Mouse (Mus musculus): Measurements from ENCODE around the gene Zbtb22. TPM values are rescaled to one million over a fixed set of nuclear protein-coding genes. Genes with fewer than 3 reads are reported as not detected.

Zbtb22 gene
- polyA plus RNA-seq, 1 experiment from 2014 or later: 16.8 TPM

DNA sequence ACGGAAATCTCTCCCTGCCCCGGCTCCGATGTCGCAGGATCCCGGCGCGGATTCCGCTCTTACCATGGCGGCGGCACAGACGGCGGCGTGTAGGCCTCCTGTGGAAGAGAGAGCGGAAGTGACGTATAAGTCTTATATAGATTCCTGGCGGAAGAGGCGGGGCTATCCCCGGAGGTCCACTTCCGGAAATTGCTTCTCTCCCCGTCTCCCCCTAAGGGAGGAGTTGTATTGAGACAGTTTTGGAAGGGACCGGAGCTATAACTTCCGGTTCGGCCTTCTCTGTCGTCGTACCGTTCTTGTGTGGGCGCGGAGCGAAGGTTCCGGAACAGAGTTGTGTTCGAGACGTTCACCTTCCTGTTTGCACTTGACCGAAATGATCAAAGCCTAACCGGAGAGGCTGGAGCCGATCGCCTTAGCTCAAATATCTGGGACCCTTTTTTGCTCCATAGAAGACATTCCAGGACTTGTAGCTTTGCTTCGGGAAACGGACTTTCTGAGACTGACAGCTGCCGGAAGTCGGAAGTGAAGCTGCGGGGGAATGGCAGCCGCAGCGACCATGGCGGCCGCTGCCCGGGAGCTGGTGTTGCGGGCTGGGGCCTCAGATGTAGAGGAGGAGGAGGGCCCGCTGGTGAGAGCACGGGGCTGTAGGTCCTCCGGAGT, 40.0 kb downstream of the Zbtb22 start, which contains the start of the genes Vps52 and Rps18:
TSS of gene Vps52 (plus strand) at position 258 of the 660 bp plus-strand sequence.
TSS of gene Rps18 (minus strand) at position 447 of the 660 bp plus-strand sequence.
- peaks cover 59% of the 10 kb centered on the region for H3K4me1 ChIP-seq (replicated peaks)

DNA sequence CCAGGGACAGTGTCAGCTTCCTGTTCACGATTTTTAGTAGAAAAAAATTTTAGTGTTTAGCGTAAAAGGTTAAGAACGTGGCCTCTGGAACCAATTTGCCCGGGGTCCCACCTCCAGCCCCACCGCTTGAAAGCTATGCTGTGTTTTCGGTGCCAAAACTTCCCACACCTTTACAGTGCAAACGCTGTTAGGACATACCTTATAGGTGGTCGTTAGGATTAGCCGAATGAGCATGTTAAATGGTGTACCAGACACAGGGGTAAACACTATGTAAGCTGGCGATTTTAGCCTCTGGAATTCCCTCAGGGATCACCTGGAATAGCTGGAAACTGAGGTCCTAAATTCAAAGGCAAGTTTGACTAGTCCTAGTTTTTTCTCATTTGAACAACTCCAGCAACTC, 40.6 kb downstream of the Zbtb22 start:
- ATAC-seq (ENCODE audit: low FRiP score): no peak
- 8% methylated on average over 10 of the region's 10 CpGs for WGBS
- peak overlapping the region; percentile 79 for H3K9ac ChIP-seq
- H3K27me3 ChIP-seq: no peaks in the 10 kb centered on the region
- peaks cover 53% of the 10 kb centered on the region for H3K4me1 ChIP-seq (replicated peaks)
- H3K4me2 ChIP-seq: peak overlapping the region; percentile 85
- peaks cover 63% of the 10 kb centered on the region for H3K36me3 ChIP-seq
- peak overlapping the region; percentile 95 for H3K4me3 ChIP-seq
- H3K27ac ChIP-seq: peak overlapping the region; percentile 93
- no peaks in the 10 kb centered on the region for H3K9me3 ChIP-seq

More for the DNA sequence above, 40.0 kb downstream of the Zbtb22 start, which contains the start of the genes Vps52 and Rps18:
- under 1% methylated on average over 50 of the region's 50 CpGs for WGBS
- peak within 1 kb of the TSS; percentile 97 for H3K9ac ChIP-seq
- peaks cover 57% of the 10 kb centered on the region for H3K36me3 ChIP-seq
- peak within 1 kb of the TSS; percentile 95 for H3K4me3 ChIP-seq
- peak within 1 kb of the TSS; percentile 90 for H3K4me2 ChIP-seq
- H3K27ac ChIP-seq: peak within 1 kb of the TSS; percentile 93
- H3K27me3 ChIP-seq: no peaks in the 10 kb centered on the region
- ATAC-seq (ENCODE audit: low FRiP score): peak; percentile 84
- no peaks in the 10 kb centered on the region for H3K9me3 ChIP-seq

DNA sequence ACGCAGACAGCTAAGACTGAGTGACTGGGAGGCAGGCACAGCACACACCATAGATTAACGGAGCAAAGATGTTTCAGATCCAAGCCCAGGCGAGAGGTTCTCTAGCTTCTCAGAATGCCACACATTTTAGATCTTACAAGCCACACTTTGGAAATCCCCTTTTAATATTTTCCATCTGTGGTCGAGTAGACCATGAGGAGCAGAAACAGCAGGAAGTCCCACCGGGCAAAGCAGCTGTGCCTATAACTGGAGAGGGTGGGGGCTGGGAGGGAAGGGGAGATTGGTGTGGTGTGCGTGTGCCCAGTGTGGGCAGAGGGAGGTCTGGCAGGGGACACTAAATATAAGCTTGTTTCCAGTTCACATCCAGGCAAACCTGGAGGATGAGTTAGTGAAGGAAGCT, 41.8 kb downstream of the Zbtb22 start:
- no peaks in the 10 kb centered on the region for H3K27me3 ChIP-seq
- no peak for ATAC-seq (ENCODE audit: low FRiP score)
- peaks cover 66% of the 10 kb centered on the region for H3K36me3 ChIP-seq
- H3K4me2 ChIP-seq: no peak overlapping the region
- H3K27ac ChIP-seq: no peak overlapping the region
- 90% methylated on average over 6 of the region's 6 CpGs for WGBS
- peaks cover 41% of the 10 kb centered on the region for H3K4me1 ChIP-seq (replicated peaks)
- H3K9ac ChIP-seq: peak overlapping the region; percentile 35; the same call in 1 of the 2 replicates
- H3K9me3 ChIP-seq: no peaks in the 10 kb centered on the region
- no peak overlapping the region for H3K4me3 ChIP-seq

- Histone ChIP-seq H3K4me1 (replicated peaks) (peaks cover 32% of the 10 kb centered on the region), H3K9ac (no peak overlapping the region), H3K4me3 (no peak overlapping the region), H3K27me3 (no peaks in the 10 kb centered on the region), H3K36me3 (peaks cover 66% of the 10 kb centered on the region), H3K27ac (no peak overlapping the region), H3K4me2 (no peak overlapping the region), H3K9me3 (no peaks in the 10 kb centered on the region)
- no peak for ATAC-seq (ENCODE audit: low FRiP score)
- WGBS: 94% methylated on average over 11 of the region's 11 CpGs
Measured at GRCm38 (mm10) chr17:33958451-33958850, 42.7 kb downstream of the Zbtb22 start.

DNA sequence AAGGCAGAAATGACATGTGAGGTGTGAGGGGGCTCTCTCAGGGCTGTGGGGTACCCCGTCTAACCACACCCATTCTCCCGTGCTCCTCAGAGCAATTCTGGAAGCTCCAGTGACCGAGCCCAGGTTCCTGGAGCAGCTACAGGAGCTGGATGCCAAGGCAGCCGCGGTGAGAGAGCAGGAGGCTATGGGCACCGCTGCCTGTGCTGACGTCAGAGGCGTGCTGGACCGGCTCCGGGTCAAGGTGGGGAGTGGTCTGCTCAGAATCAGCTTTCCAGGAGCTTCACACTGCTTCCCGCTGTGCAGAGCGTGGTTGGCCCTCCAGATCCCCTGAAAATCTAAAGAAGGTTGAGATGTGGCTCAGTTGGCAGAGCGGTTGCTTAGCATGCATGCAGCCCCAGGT, 43.4 kb downstream of the Zbtb22 start:
- Histone ChIP-seq H3K9ac (no peak overlapping the region), H3K4me2 (no peak overlapping the region), H3K36me3 (peaks cover 67% of the 10 kb centered on the region), H3K9me3 (no peaks in the 10 kb centered on the region), H3K4me1 (replicated peaks) (peaks cover 25% of the 10 kb centered on the region), H3K27me3 (no peaks in the 10 kb centered on the region), H3K27ac (no peak overlapping the region), H3K4me3 (no peak overlapping the region)
- WGBS: 96% methylated on average over 13 of the region's 13 CpGs
- ATAC-seq (ENCODE audit: low FRiP score): no peak

DNA sequence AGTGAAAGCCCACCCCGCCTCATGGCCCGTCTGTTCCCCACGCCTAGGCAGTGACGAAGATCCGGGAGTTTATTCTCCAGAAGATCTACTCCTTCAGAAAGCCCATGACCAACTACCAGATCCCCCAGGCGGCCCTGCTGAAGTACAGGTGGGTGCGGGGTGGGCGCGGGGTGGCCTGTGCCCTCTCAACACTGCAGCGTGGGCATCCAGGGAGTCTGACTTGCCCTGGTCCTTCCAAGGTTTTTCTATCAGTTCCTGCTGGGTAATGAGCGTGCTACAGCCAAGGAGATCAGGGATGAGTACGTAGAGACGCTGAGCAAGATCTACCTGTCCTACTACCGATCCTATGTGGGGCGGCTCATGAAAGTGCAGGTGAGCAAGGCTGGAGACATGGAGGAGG, 44.2 kb downstream of the Zbtb22 start:
- Histone ChIP-seq H3K27me3 (no peaks in the 10 kb centered on the region), H3K4me1 (replicated peaks) (peaks cover 17% of the 10 kb centered on the region), H3K4me2 (no peak overlapping the region), H3K4me3 (no peak overlapping the region), H3K9me3 (no peaks in the 10 kb centered on the region), H3K9ac (no peak overlapping the region), H3K36me3 (peaks cover 70% of the 10 kb centered on the region), H3K27ac (no peak overlapping the region)
- no peak for ATAC-seq (ENCODE audit: low FRiP score)
- 93% methylated on average over 15 of the region's 15 CpGs for WGBS

GRCm38 (mm10) chr17:33962876-33963275, 47.2 kb downstream of the Zbtb22 start:
- no peak for ATAC-seq (ENCODE audit: low FRiP score)
- Histone ChIP-seq H3K27me3 (no peaks in the 10 kb centered on the region), H3K4me2 (no peak overlapping the region), H3K36me3 (peaks cover 86% of the 10 kb centered on the region), H3K9me3 (no peaks in the 10 kb centered on the region), H3K4me3 (no peak overlapping the region), H3K27ac (no peak overlapping the region), H3K4me1 (replicated peaks) (peaks cover 2% of the 10 kb centered on the region), H3K9ac (no peak overlapping the region)
- 97% methylated on average over 7 of the region's 7 CpGs for WGBS

DNA sequence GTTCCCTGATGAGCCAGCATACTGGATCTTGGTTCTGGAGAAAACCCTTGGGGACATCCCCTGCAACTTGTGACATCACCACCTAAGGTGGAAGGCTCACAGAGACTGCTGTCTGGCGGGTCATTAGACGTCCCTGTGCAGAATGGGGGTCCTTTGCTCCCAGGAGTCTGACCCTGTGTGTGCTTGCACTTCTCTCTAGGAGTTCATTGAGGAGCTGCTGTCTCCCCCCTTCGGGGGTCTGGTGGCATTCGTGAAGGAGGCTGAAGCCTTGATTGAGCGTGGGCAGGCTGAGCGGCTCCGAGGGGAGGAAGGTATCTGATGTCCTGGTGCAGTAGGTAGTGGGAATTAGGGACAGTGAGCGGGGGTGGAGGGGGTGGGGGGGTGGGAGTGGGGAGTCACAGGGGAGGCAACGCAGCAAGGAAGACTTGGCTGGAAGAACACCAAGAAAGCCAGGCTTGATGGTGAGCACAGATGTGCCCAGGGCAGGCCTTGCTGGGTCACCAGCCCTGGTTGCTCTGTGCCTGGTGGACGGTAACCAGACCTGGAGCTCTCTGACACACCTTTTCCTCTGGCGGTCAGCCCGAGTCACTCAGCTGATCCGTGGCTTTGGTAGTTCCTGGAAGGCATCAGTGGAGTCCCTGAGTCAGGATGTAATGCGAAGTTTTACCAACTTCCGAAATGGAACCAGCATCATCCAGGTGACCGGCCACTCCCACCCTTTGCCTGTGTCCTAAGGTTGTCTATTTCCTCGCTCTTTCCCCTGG, 49.6 kb downstream of the Zbtb22 start:
- Histone ChIP-seq H3K4me2 (no peak overlapping the region), H3K4me1 (replicated peaks) (peaks cover 4% of the 10 kb centered on the region; the same call in 1 of the 2 replicates), H3K9me3 (no peaks in the 10 kb centered on the region), H3K27me3 (no peaks in the 10 kb centered on the region), H3K4me3 (no peak overlapping the region), H3K36me3 (peaks cover 62% of the 10 kb centered on the region), H3K27ac (no peak overlapping the region), H3K9ac (no peak overlapping the region)
- WGBS: 92% methylated on average over 17 of the region's 17 CpGs
- ATAC-seq (ENCODE audit: low FRiP score): no peak

GRCm38 (mm10) chr17:33965846-33966550, 50.3 kb downstream of the Zbtb22 start:
- Histone ChIP-seq H3K4me2 (no peak overlapping the region), H3K9ac (no peak overlapping the region), H3K27ac (no peak overlapping the region), H3K4me3 (no peak overlapping the region), H3K27me3 (0 out of 2 replicates have a peak, but pooled peaks cover 7% of the 10 kb centered on the region), H3K36me3 (peaks cover 54% of the 10 kb centered on the region), H3K9me3 (no peaks in the 10 kb centered on the region), H3K4me1 (replicated peaks) (peaks cover 4% of the 10 kb centered on the region; the same call in 1 of the 2 replicates)
- ATAC-seq (ENCODE audit: low FRiP score): no peak
- WGBS: 90% methylated on average over 16 of the region's 16 CpGs

GRCm38 (mm10) chr17:33968489-33968888, 52.8 kb downstream of the Zbtb22 start:
- Histone ChIP-seq H3K4me1 (replicated peaks) (peaks cover 4% of the 10 kb centered on the region; the same call in 1 of the 2 replicates), H3K4me3 (no peak overlapping the region), H3K36me3 (peaks cover 29% of the 10 kb centered on the region), H3K27me3 (peaks cover 27% of the 10 kb centered on the region; the same call in 1 of the 2 replicates), H3K9ac (no peak overlapping the region), H3K27ac (no peak overlapping the region), H3K4me2 (no peak overlapping the region), H3K9me3 (no peaks in the 10 kb centered on the region)
- peak; percentile 80 for ATAC-seq (ENCODE audit: low FRiP score)
- 3% methylated on average over 9 of the region's 9 CpGs for WGBS

Measured in hindbrain, embryonic 13.5 days (tissue).